Mouse (Mus musculus) layer of hippocampus, adult 9-11 months (tissue): ENCODE measurements around the gene Lrrfip1.

Experiments used
- DNase-seq: peaks from one replicate; pipeline ENCODE4 v3.0.0; 2022

The Lrrfip1 gene

DNA sequence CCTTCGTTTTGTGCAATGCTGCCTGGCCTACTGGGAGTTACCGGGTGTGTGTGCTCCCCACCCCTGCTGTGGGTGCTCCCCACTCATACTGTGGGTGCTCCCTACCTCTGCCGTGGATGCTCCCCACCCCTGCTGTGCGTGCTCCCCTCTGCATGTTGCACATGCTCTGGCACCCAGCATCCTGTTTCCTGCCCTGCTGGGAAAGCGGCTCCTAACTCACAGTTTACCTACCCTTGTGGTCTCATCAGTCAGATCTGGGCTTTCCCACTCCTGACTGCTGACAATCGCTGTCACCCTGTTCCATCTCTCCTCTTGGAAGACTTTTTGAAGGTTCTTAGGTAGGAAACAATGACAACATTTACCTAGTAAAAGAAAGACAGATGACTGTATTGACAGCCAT lies 91.9 kb downstream of the Lrrfip1 start:
- DNase-seq, result no peak

DNA sequence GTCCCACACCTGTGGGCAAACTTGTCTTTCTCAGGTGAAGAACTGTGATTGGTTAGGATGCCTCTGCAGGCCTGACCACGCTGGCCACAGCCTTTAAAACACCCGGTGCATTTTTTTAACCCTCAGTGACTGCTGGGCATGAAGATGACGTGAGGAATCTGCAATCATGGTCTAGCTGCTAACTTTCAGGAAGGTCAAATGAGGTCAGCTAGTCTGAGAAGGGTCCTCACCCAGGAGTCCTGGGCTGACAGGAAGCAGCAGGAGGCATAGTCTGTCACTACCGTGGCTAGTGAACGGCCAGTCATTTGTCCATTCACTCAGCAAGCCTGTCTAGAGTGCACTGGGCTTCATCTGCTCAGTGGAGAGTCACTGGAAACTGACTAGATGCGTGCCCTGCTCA lies 93.9 kb downstream of the Lrrfip1 start:
- no peak for DNase-seq

GRCm38 (mm10) chr1:91093296-91093695 lies 94.8 kb downstream of the Lrrfip1 start:
- DNase-seq, result no peak

GRCm38 (mm10) chr1:91094001-91094400 lies 95.5 kb downstream of the Lrrfip1 start:
- DNase-seq, result no peak

DNA sequence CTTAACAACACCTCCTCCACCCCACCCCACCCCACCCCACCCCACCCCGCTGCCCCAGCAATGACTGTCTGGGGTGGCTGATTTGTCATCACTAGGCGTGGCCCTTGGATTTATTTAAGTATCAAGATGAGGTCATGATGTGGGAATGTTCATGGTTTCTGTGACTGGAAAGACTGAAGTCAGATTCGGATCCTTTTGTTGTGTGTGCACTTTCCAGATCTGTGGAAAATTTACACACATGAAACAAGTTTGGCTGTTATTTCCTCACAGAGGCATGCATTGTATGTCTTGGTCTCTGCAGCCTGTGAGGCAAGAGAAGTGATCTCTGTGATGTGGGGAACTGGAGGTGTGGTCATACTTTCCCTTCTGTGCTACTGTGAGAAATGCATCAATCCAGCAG lies 96.7 kb downstream of the Lrrfip1 start:
- no peak for DNase-seq

GRCm38 (mm10) chr1:91095853-91096252 lies 97.3 kb downstream of the Lrrfip1 start:
- no peak for DNase-seq

- no peak for DNase-seq
These were observed 98.0 kb downstream of the Lrrfip1 start for GRCm38 (mm10) chr1:91096490-91096889.

DNA sequence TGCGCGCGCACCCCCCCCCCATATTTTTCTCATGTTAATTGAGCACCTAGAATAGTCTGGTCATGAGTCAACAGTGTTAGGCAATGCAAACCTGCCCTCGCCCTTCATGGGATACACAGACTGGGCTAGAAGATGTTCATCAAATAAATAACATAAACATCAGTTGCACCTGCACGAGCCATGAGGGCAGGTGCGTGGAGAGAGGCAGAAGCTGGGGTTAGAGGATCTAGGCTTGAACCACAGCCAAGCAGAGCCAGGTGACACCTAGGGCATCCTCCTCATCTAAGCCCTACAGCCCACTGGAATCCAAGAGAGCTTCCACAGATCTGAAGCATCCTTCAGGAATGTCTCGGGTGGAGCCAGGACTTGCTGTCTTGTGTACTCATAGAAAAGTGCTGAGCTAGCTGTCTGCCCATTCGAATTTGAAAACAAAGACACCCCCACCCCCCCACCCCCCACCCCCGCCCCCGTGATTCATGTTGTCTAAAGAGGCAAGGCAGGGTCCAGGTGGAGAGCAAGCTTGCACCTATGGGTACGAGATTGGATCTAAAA lies 98.8 kb downstream of the Lrrfip1 start:
- DNase-seq, result no peak

- peak; percentile 60 for DNase-seq
These were observed 100.3 kb downstream of the Lrrfip1 start for GRCm38 (mm10) chr1:91098887-91099286.

- no peak for DNase-seq
These were observed 103.3 kb downstream of the Lrrfip1 start for GRCm38 (mm10) chr1:91101709-91102440.

DNA sequence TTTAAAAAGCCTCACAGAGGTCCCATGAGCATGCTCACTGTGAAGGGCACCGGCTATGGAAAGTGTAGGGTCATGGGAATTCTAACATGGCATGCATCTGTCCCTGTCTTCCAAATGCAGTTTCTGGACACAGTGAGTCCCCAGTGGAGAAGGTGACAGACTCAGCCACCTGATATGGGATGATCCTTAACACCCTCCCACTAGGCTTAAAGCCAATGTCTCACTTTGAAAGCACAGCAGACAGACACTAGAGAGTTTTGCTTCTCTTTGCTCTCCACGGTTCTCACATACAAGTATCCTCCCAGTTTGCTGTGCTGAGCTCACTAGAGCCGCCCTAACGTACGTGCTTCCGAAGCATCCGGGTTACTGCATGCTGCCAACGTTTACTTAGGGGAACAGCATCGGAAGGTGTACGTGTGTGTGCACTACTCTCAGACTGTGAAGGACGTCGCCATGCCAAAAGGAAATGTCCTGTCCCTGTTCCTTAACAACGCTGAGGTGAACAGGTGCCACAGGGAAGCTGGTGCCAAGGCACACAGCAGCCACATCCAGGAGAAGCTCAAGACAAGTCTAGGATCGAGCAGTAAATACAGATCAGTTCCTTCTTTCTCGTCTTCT lies 104.9 kb downstream of the Lrrfip1 start:
- DNase-seq, result no peak

DNA sequence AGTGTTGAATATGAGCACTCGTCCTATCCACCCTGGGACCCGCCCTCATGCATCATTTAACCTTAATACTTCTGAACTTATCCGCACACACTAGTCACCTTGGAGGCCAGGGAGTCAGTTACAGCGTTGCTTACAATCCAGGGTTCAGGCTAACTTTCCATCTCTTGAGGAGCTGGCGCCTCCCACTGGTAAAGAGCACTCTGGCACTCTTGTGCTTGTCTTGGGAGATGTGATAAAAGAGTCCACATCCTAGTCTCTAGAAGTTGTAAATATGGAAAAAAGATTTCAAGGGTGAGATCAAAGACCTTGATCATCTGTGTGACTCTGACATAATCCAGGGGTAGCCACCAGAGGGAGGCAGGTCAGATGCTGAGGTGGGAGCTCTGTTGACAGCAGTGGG lies 109.0 kb downstream of the Lrrfip1 start:
- no peak for DNase-seq

DNA sequence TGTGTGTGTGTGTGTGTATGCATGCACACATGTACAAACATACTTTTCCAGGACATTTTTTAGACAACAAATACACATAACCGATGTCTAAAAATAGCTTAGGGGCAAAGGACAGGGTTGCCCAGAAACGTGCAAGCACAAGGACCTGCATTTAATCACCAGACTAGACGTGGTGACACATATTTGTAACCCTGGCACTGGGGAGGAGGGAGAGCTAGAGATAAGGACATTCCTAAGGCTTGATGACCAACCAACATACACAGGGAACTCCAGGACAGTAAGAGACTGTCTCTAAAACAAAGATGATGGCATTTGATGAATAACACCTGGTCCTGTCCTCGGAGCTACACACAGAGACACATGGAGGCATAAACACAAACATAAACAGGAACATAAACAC lies 110.8 kb downstream of the Lrrfip1 start:
- DNase-seq, result no peak

- no peak for DNase-seq
These were observed 113.6 kb downstream of the Lrrfip1 start for GRCm38 (mm10) chr1:91112171-91112570.

GRCm38 (mm10) chr1:91112606-91113005 lies 114.1 kb downstream of the Lrrfip1 start:
- DNase-seq, result no peak

GRCm38 (mm10) chr1:91122121-91122520 lies 123.6 kb downstream of the Lrrfip1 start:
- no peak for DNase-seq

DNA sequence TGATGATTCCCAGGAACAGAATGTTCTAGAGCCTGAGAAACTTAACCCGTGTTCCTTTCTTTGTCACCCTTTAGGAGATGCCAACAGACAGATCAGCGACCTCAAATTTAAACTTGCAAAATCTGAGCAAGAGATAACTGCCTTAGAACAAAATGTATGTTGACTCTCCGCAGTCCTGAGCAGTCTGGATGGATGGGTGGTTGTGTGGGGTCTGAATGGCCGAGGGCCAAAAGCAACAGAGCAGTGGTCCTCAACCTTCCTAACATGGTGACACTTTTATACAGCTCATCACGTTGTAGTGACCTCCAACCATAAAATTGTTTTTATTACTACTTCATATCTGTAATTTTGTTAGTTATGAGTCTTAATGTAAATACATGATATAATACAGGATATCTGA lies 124.5 kb downstream of the Lrrfip1 start:
- no peak for DNase-seq

GRCm38 (mm10) chr1:91123466-91123865 lies 124.9 kb downstream of the Lrrfip1 start:
- no peak for DNase-seq

DNA sequence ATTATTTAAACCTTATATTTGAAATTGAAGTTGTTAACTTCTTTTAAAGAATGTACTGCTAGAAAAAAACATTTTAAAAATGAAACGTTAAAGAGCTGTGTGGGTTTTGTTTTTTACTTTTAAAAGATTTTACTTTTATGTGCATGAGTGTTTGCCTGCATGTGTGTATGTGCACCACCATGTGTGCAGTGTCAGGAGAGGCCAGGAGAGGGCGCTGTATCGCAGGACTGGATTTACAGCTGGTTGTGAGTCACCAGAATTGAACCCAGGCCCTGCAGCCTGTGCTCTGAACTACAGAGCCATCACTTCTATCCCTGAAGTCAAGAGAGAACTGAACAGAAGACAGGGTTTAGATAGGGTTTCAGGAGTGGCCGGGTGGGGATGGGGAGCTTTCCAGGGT lies 130.3 kb downstream of the Lrrfip1 start:
- no peak for DNase-seq

DNA sequence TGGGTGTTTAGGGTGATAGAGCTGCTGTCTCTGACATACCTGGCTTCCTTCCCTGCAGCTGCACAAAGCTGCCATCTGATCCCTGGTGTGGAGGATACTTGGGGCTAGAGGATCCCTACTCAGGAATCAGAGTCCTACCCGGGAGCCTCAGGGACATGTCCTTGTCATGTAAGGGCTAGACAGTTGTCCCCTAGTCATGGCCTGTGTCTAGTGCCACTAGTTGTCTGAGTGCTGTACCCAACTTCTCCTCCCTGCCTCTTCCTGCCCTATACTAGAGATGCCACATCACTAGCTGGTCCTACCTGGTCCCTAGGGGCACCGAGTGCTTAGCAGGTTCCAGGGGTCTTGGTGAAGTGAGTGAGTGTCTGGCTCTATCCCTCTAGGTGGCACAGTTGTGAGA lies 138.5 kb downstream of the Lrrfip1 start:
- DNase-seq, result no peak

DNA sequence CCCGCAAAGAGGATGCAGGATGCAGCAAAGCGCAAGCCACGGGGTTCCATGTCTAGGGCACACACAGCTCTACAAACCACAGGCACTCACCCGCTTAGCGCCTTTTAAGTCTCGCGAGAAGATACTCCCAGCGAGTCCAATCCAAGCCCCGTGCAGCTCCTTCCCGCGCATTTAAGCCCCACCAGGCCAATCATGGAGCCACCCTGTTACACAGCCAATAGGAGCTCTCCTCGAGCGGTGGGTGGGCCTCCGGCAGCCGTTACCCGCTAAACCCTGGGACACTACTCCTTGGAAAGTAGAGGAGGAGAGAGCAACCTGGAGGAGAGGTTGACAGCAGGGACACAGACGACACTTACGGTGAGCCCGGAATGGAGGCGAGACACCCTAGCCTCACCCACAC lies 146.3 kb downstream of the Lrrfip1 start, which contains the start of gene Rbm44:
TSS of gene Rbm44 (plus strand) at position 277 of the 400 bp plus-strand sequence.
- no peak for DNase-seq

- no peak for DNase-seq
These were observed 153.0 kb downstream of the Lrrfip1 start for GRCm38 (mm10) chr1:91151509-91151908.

DNA sequence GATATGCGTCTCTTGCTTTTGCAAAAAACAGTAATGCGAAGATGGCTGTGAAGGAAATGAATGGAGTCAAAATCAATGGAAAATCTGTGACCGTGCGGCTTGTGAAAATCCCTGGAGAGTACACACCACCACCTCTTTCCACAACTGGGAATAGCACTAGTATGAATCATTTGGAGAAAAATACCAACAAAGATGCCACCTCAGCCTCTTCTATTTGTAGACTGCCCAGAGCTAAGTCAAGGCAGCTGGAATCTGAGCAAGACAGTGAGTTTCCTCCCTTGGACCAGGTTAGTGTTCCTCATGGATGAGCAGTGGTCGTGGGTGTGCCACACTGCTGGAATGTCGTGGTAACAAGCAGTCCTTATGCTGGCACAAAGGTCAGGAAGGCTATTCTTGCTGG lies 168.3 kb downstream of the Lrrfip1 start:
- DNase-seq, result no peak

GRCm38 (mm10) chr1:91169157-91169556 lies 170.6 kb downstream of the Lrrfip1 start:
- DNase-seq, result no peak
